In the genomic region with DNA sequence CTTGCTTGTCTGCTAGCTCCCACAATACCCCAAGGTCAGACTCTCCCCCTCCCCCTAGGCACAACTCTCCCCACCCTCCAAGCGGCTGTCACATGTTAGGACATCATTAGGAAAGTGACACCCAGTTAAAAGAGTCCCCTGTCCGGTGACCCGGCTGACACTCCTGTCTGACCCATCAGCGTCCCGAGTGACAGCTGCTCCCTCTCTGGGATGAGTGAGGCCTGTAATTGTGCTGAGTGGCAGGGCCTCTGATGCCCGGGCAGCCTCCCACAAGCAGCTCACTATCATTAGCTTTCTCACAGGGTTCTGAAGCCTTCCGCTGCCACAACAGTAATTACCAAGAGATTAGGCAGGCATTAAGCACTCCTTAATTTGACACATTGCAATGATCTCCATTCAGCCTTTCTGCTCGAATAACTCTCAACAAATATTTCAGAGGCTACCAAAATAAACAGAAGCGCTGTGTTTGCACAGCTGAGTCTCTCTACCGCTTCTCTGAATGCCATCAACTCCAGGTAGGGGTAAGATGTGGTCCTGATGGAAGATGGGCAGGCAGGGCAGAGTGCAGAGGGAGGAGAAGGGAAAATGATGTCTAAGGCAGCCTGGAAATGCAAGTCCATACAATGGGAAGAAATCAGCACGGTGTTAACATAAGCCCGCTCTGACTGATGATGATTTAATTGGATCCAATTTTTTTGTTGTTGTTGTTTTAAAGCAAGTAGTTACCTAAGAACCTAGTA, we compare ENCODE assay signal across 12 mouse cellular contexts.
DNase-seq lines count a peak whose midpoint lies in the region; ATAC-seq lines count a peak whose summit lies in the region.
"Had no signal": no experiment of that assay in that cellular context is flagged by ENCODE, and none has a peak within 500 bp of the region (broad histone marks: within the 10 kb centered on the region; RNA-seq: fewer than 3 reads in every experiment).

No protein-coding gene starts in this region.

- WGBS in forebrain, embryonic 15.5 days: 3% methylated on average over 12 of the region's 12 CpGs
- WGBS in midbrain, embryonic 13.5 days: 13% methylated on average over 12 of the region's 12 CpGs

- H3K36me3 ChIP-seq in forebrain, embryonic 15.5 days: no peaks in the 10 kb centered on the region
- no peaks in the 10 kb centered on the region for H3K36me3 ChIP-seq in midbrain, embryonic 13.5 days

- peak; percentile 67 for DNase-seq in Muller cell, postnatal 12 days (ENCODE audit: inconsistent ontology term)
- DNase-seq in brain, embryonic 18.5 days (ENCODE audit: low read depth, low spot score): peak; percentile 16
- no peak for DNase-seq in cerebellum, postnatal 14 days
- no peak for DNase-seq in thymus, postnatal 10 days (ENCODE audit: low spot score in 2 of 2)
- DNase-seq in layer of hippocampus, adult 9-10 months (ENCODE audit: low spot score): no peak
- DNase-seq: heart, postnatal 14 days; lung, postnatal 14 days; spleen, adult 18-20 months; thymus, adult 2 months had no signal

- H3K9ac ChIP-seq in forebrain, embryonic 15.5 days (replicated peaks): no peak overlapping the region
- 0 out of 2 replicates have a peak overlapping the region, but pooled peaks have one; percentile 28 for H3K9ac ChIP-seq in midbrain, embryonic 13.5 days (replicated peaks)

- H3K27ac ChIP-seq in forebrain, embryonic 15.5 days (replicated peaks): 0 out of 2 replicates have a peak overlapping the region, but pooled peaks have one; percentile 31
- H3K27ac ChIP-seq in midbrain, embryonic 13.5 days: peak overlapping the region; percentile 69; the same call in 1 of the 2 replicates

- H3K9me3 ChIP-seq in forebrain, embryonic 15.5 days: no peaks in the 10 kb centered on the region
- no peaks in the 10 kb centered on the region for H3K9me3 ChIP-seq in midbrain, embryonic 13.5 days

- no peak overlapping the region for H3K4me3 ChIP-seq in forebrain, embryonic 15.5 days
- no peak overlapping the region for H3K4me3 ChIP-seq in midbrain, embryonic 13.5 days (replicated peaks)

- H3K27me3 ChIP-seq in forebrain, embryonic 15.5 days: peaks cover 52% of the 10 kb centered on the region
- H3K27me3 ChIP-seq in midbrain, embryonic 13.5 days: no peaks in the 10 kb centered on the region

- H3K4me2 ChIP-seq in forebrain, embryonic 15.5 days (replicated peaks): no peak overlapping the region
- H3K4me2 ChIP-seq in midbrain, embryonic 13.5 days (replicated peaks): no peak overlapping the region

- peak; percentile 86 for ATAC-seq in forebrain, embryonic 15.5 days (replicated peaks)
- peak; percentile 83 for ATAC-seq in midbrain, embryonic 13.5 days
- ATAC-seq in granulocyte monocyte progenitor cell, adult 5-6 weeks (replicated peaks; ENCODE audit: poor library complexity, severe bottlenecking): no peak

- H3K4me1 ChIP-seq in forebrain, embryonic 15.5 days: peaks cover 11% of the 10 kb centered on the region
- peaks cover 34% of the 10 kb centered on the region for H3K4me1 ChIP-seq in midbrain, embryonic 13.5 days (replicated peaks)

Comparison
In these comparisons a context has a peak if more than half of its experiments do, and no peak if none do; other contexts are left out.
1. DNase-seq: peak in Muller cell, postnatal 12 days (single experiment) and brain, embryonic 18.5 days (single experiment); none in cerebellum, postnatal 14 days (0 of 2), thymus, postnatal 10 days (0 of 2) and layer of hippocampus, adult 9-10 months (single experiment).